Mouse (Mus musculus): Measurements from ENCODE around the gene Wdr83.
A peak's percentile ranks its signal among the peaks of the same experiment; 100 is the strongest.

Wdr83 gene

GRCm38 (mm10) chr8:85034764-85035163 lies 46.3 kb downstream of the Wdr83 start:
- peak; percentile 79 to 83 for DNase-seq

GRCm38 (mm10) chr8:85033867-85034266 lies 47.2 kb downstream of the Wdr83 start:
- DNase-seq: peak; percentile 35 to 69

GRCm38 (mm10) chr8:85032622-85033311 lies 48.3 kb downstream of the Wdr83 start:
- no peak for DNase-seq

- no peak for DNase-seq
These were observed 51.8 kb downstream of the Wdr83 start for GRCm38 (mm10) chr8:85029271-85029670.

- DNase-seq: no peak
These were observed 53.2 kb downstream of the Wdr83 start for GRCm38 (mm10) chr8:85027922-85028321.

- DNase-seq: no peak
These were observed 53.6 kb downstream of the Wdr83 start for GRCm38 (mm10) chr8:85027516-85027855.

GRCm38 (mm10) chr8:85026670-85027515 lies 54.2 kb downstream of the Wdr83 start, which contains the start of gene Trir:
Gene Trir (plus strand): TSS chr8:85026823.
- peak; percentile 98 for DNase-seq

- peak; percentile 86 to 90 for DNase-seq
These were observed 55.8 kb downstream of the Wdr83 start, which contains the start of gene Asna1 for GRCm38 (mm10) chr8:85025098-85025932. Gene Asna1 (minus strand): TSS chr8:85025281.

Data from lung, adult 18-20 months (tissue).